Mouse (Mus musculus) megakaryocyte, adult 5-6 weeks (primary cell): ENCODE results near the gene Tm6sf1. TPM values are rescaled to one million over a fixed set of nuclear protein-coding genes. Genes with fewer than 3 reads are reported as not detected.
A peak's percentile ranks its signal among the peaks of the same experiment; 100 is the strongest.

Source experiments
- ATAC-seq: 2 replicates; pipeline ENCODE4 v1.8.0; 2016; ENCODE audit warnings: mild to moderate bottlenecking, inconsistent platforms; ENCODE audit not compliant: poor library complexity, severe bottlenecking
- total RNA-seq, 2 experiments: library from RNA; stranded (forward) in 1 of 2; stranded (reverse) in 1 of 2; fragments of 153-499, 151-499 nt in 1 of 2; fragments of 221-1000, 200-1000 nt in 1 of 2; gene quantifications; 2 replicates each; pipeline versions ENCODE4 v1.2.3 to v1.2.4; 2015 to 2017

Tm6sf1 gene
- total RNA-seq, 2 experiments from 2014 or later, result 275 TPM

- ATAC-seq, result no peak
Measured at GRCm38 (mm10) chr7:81880286-81880685, 21.5 kb downstream of the Tm6sf1 start.

GRCm38 (mm10) chr7:81880797-81881196 lies 22.0 kb downstream of the Tm6sf1 start:
- ATAC-seq, result no peak

DNA sequence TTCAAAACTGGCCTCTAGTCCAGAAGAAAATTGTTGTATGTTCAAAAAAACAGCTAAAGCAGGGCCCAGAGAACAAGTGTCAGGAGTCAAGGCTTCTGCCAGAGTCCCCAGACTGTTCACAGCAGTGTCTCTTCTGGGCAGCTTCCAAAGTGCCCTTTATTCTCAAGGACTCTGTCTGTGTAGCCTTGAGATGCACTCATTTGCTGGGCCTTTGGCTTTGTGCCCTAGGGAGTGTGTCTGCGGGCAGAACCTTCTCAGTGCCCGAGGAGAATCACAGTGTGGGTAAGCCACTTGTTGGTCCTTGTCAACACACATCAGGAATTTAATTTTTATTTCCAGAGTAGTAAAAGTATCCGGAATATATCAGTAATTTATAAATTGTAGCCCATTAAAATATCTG lies 22.8 kb downstream of the Tm6sf1 start:
- ATAC-seq, result no peak

DNA sequence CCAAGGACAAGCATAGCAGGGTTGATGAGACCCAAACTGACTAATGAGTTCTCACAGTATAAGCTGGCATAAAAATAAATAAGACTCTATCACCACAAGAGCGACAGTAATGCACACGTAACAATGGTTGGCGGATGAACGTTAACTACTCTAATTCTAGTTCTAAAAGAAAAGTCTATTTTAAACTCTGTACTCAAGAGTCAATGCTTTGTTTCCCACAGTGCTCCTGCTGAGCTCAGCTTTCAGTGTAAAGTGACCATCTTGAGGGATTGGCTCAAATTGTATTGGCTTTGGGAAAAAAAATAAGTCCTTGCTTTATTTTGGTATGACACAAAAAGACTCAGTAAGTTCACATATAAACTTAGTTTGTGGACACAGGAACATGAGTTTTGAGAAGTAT lies 26.3 kb downstream of the Tm6sf1 start:
- no peak for ATAC-seq

DNA sequence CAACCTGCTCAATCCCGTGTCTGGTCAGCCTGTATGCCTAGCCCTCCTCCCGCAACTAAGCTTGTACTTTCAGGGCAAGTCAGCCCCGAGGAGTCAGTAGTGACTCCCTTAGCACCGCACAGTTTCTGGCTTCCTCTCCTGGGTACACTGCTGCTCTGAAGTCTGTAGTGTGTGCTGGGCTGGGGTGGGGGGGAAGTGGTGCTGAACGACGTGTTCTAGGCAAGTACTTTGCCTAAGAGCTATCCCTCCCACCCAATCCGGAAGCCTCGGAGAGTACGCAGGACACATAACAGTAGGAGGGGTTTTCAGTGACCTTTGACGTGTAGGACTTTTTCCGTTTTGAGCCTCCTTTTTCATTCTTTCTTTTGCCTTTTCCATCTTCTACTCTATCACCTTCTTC lies 40.6 kb downstream of the Tm6sf1 start:
- ATAC-seq, result no peak

GRCm38 (mm10) chr7:81904094-81904493 lies 45.3 kb downstream of the Tm6sf1 start:
- no peak for ATAC-seq

- no peak for ATAC-seq
Measured at GRCm38 (mm10) chr7:81904926-81905325, 46.1 kb downstream of the Tm6sf1 start.

- ATAC-seq, result no peak
Measured at GRCm38 (mm10) chr7:81918316-81918715, 59.5 kb downstream of the Tm6sf1 start.

DNA sequence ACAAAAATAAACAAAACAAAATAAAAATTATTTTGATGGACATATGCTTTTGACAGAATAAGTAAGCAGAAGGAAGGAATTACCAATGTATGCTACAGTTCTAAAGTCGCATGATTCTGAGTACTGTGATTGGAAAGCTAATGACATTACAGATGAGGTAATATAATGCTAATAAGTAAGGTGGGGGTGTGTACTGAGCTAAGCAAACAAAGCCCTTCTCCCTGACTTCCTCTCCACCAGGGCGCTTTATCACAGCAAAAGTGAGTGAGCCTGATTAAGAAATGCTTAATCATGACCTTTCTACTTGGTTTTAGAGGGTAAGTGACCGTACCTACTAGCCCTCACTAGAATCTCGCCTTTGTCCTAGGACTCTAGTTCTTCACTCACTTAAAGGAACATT lies 61.5 kb downstream of the Tm6sf1 start:
- ATAC-seq, result no peak

- ATAC-seq, result peak; percentile 86
Measured at GRCm38 (mm10) chr7:81921379-81921952, 62.7 kb downstream of the Tm6sf1 start.

DNA sequence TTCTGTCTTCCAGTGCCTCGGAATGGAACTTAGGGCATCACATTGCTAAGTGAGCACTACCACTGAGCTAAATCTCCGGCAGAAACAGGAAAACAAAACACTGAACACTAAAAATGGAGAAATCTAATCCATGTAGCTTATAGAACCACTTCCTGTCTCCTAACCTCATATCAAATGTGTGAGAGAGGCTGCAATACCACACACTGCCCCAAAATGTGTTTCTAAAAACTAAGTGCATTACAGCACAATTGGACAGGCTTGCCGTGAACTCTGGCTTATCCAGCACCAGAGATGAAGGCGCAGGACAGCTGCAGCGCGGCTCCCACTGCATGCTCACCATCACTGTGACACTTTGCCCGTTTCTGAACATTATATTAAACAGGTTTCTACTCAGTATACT lies 70.2 kb downstream of the Tm6sf1 start:
- no peak for ATAC-seq

DNA sequence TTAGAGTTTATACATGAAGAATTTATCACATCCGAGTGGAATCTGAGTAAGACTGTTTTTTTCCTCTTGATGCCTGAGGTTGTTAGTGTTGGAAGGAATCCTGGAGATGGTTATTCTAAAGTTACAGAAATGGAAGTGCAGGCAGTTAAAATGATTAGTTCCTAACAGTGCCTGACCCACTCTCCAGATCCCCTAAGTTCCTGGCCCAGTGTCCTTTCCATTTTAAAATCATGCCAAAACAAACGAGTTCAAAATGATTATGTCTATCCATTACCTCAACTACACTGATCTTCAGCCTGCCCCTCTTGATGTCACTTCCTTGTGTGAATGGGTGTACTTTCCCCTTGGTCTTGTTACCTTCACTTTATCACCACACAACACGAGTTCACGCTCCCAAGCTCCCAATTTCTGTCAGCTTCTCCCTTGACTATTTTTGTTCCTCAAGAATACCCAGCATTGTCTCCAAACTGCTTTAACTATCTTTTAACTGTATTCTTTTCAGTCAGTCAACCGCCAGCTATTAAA lies 73.8 kb downstream of the Tm6sf1 start:
- no peak for ATAC-seq

DNA sequence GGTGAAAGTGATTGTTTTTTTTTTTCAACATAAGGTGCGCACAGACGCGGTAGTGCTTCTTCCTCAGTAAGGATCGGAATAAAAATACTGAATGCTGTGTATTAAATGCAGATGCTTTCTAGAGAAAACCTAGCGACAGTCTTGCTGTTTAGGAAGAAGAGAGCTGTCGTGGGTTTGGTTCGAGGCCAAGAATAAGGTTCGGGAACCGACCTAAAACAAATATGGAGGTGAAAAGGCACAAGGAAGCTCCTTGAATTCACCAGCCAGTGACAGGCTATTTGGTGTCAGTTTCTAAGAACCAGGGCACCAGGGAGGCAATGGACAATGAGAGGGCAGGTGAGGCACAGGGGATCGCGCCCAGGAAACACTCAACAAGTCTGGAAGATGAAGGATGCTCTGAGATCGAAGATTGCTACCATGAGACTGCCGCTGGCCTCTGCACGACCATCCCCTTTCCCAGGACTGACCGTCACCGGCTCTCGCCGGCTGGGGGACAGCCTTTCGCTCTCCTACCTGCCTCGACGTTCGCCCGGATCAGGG lies 74.3 kb downstream of the Tm6sf1 start:
- no peak for ATAC-seq

GRCm38 (mm10) chr7:81933601-81934266 lies 74.9 kb downstream of the Tm6sf1 start:
- no peak for ATAC-seq

Other genes starting within 250 kb of the Tm6sf1 start
- 0.14 and 0.42 TPM in 2 replicates for gene Homer2, start 151.5 kb upstream of the Tm6sf1 start, total RNA-seq (2015)
- gene Homer2, start 151.5 kb upstream of the Tm6sf1 start, total RNA-seq (2017), result 0.04 and 0.57 TPM in 2 replicates
- gene Ramac, start 96.1 kb upstream of the Tm6sf1 start, total RNA-seq (2015), result 112 and 116 TPM in 2 replicates
- 91.9 and 93.4 TPM in 2 replicates for gene Ramac, start 96.1 kb upstream of the Tm6sf1 start, total RNA-seq (2017)
- gene 3110040N11Rik, start 69.5 kb upstream of the Tm6sf1 start, total RNA-seq (2015), result 15.4 and 26.5 TPM in 2 replicates
- 34.6 and 53.8 TPM in 2 replicates for gene 3110040N11Rik, start 69.5 kb upstream of the Tm6sf1 start, total RNA-seq (2017)
- gene Btbd1, start 29.6 kb upstream of the Tm6sf1 start, total RNA-seq (2015), result 49.7 and 59.4 TPM in 2 replicates
- gene Btbd1, start 29.6 kb upstream of the Tm6sf1 start, total RNA-seq (2017), result 110 and 111 TPM in 2 replicates
- not detected in 2 replicates for gene Gm10160, start 3.2 kb upstream of the Tm6sf1 start, total RNA-seq (2015)
- not detected in 2 replicates for gene Gm10160, start 3.2 kb upstream of the Tm6sf1 start, total RNA-seq (2017)
- 0.02 and 0.16 TPM in 2 replicates for gene Hdgfl3, start 75.5 kb downstream of the Tm6sf1 start, total RNA-seq (2015)
- gene Hdgfl3, start 75.5 kb downstream of the Tm6sf1 start, total RNA-seq (2017), result 0.57 and 0.62 TPM in 2 replicates
- gene Bnc1, start 133.3 kb downstream of the Tm6sf1 start, total RNA-seq (2015), result not detected in 2 replicates
- gene Bnc1, start 133.3 kb downstream of the Tm6sf1 start, total RNA-seq (2017), result not detected in 2 replicates